Mouse (Mus musculus) naive thymus-derived CD4-positive, alpha-beta T cell, adult 2 months (primary cell): ENCODE data around the gene 1700061G19Rik.

Source experiments
- DNase-seq: peaks from one replicate; pipeline ENCODE4 v3.0.0-alpha.2; 2011; ENCODE audit warnings: low read depth

Gene 1700061G19Rik

GRCm38 (mm10) chr17:56929101-56929500 lies 53.8 kb downstream of the 1700061G19Rik start:
- DNase-seq = no peak

GRCm38 (mm10) chr17:56929530-56929929 lies 54.3 kb downstream of the 1700061G19Rik start:
- no peak for DNase-seq

- DNase-seq = no peak
These were observed 54.7 kb downstream of the 1700061G19Rik start for GRCm38 (mm10) chr17:56930026-56930425.

GRCm38 (mm10) chr17:56933395-56933794 lies 58.1 kb downstream of the 1700061G19Rik start:
- DNase-seq = no peak

GRCm38 (mm10) chr17:56934545-56935330 lies 59.5 kb downstream of the 1700061G19Rik start:
- DNase-seq = no peak

DNA sequence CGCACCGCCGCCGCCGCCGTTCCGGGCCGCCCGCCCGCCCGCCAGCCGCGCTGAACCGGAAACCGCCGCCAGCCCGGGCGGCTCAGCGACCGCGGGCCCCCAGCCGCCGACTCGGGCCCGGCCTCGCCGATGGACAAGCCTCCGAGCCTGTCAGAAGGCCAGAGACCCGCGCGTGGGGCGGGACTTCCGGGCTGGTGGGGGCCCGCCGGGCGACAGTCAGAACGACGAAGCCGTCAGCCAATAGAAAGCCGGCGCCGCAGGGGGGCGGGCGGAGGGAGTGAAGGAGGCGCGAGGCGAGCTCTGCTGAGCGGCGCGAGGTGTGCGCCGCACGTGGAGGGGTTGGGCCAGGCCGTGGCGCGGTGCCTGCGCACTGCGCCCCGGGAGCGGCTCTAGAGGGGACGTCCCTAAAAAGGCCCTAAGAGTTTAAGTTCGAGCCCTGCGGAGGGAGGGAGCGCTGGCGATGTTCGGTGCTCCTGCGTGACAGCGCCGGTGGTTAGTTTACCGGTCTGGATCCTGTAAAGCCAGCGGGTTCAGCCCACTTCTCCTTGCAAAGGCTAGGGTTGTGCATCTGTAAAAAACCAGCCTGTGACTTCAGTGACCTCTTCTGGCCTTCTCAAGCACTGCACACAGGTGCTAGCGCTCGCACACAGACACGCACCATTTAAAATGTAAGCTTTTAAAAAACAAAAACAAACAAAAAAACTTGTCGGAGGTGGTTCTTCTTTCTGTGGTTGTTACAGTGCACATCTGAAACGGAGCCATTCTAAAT lies 60.3 kb downstream of the 1700061G19Rik start, which contains the start of gene Mllt1:
TSS of gene Mllt1 (minus strand) at position 53 of the 769 bp plus-strand sequence.
- DNase-seq = peak; percentile 97

DNA sequence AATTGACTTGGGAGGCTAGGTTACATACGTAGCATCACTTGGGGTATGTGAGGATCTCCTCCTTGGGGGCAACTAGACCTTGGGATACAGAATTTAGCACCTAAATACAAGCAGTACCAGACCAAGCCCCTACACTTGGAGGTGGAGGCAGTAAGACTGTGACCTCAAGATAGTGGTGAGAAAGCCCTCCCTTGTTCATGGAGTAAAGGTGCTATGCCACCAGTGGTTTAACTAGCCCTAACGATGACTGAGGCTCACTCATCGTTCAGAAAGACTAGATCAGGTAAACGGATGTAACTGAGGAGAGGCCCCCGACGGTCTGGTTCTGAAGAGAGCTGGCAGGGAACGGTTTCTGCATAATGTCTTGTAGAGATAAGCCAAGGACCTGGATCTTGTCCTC lies 61.5 kb downstream of the 1700061G19Rik start:
- DNase-seq = no peak
